Comparison of ENCODE assay signal across 8 mouse cellular contexts in the genomic region with DNA sequence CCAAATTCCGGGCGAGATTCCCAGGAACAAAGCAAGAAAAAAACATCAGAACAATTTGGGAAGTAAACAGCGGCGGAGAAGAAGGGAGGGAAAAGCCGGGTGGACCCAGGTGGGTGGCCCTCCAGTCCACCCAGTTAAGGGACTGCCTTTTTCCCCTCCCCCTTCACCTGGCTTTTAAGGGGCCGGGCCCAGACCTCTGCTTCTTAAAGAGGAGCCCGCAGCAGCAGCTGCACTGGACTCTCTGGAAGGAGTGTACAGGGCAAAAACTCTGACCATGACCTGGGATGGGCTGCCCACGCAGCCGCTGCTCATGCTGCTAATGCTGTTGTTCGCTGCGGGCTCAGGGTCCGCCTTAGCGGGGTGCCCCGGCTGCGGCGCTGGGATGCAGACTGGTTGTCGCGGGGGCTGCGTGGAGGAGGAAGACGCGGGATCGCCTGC. TPM values are rescaled to one million over a fixed set of nuclear protein-coding genes. Genes with fewer than 3 reads are reported as not detected.
A peak's percentile ranks its signal among the peaks of the same experiment; 100 is the strongest.
DNase-seq lines count a peak whose midpoint lies in the region; ATAC-seq lines count a peak whose summit lies in the region.

A gene (plus strand): TSS at position 89 of the 438 bp plus-strand sequence.

- no peak within 1 kb of the TSS for H3K4me3 ChIP-seq in midbrain, embryonic 15.5 days

- peaks cover 27% of the 10 kb centered on the region for H3K27me3 ChIP-seq in midbrain, embryonic 15.5 days (replicated peaks)

- DNase-seq in frontal cortex, adult 2 months (ENCODE audit: extremely low spot score in 1 of 2, low spot score in 1 of 2): no peak
- DNase-seq in frontal cortex, postnatal 10 days (ENCODE audit: low spot score in 2 of 2): no peak
- no peak for DNase-seq in adrenal gland, postnatal 25 days
- DNase-seq in heart, adult 8-10 months (ENCODE audit: low spot score): no peak
- peak; percentile 19 to 60 for DNase-seq in left cerebral cortex, postnatal 36 days (ENCODE audit: low spot score in 2 of 2)
- DNase-seq in layer of hippocampus, postnatal 10 days (ENCODE audit: low spot score in 2 of 2): no peak
- no peak for DNase-seq in spleen, postnatal 36 days (ENCODE audit: low spot score in 2 of 2)

- no peak for ATAC-seq in midbrain, embryonic 15.5 days (replicated peaks)

- intact Hi-C loops in left cerebral cortex, postnatal 36 days (cut with DNase I): no loop called here

- no peaks in the 10 kb centered on the region for H3K9me3 ChIP-seq in midbrain, embryonic 15.5 days

- H3K9ac ChIP-seq in midbrain, embryonic 15.5 days: no peak within 1 kb of the TSS

- no peak within 1 kb of the TSS for H3K27ac ChIP-seq in midbrain, embryonic 15.5 days

- 4% methylated on average over 22 of the region's 22 CpGs for WGBS in midbrain, embryonic 15.5 days

- H3K36me3 ChIP-seq in midbrain, embryonic 15.5 days (replicated peaks): no peaks in the 10 kb centered on the region

- H3K4me2 ChIP-seq in midbrain, embryonic 15.5 days: peak within 1 kb of the TSS; percentile 21

- peaks cover 8% of the 10 kb centered on the region; the same call in 1 of the 2 replicates for H3K4me1 ChIP-seq in midbrain, embryonic 15.5 days

RNA-seq across cellular contexts. Expression of the gene that starts here (rescaled TPM):
- polyA plus RNA-seq in frontal cortex, adult 2 months (2012; rRNA removed): 46.3 and 51.8 TPM in 2 replicates
- total RNA-seq in adrenal gland, postnatal 25 days (2021): 17.1 and 17.2 TPM in 2 replicates
- total RNA-seq in heart, adult 8-10 months (2022): 10 to 100 TPM; 20.6 to 52.4 (median 26.0) TPM
- 10 to 100 TPM; 39.5 to 57.1 TPM for total RNA-seq in left cerebral cortex, postnatal 36 days (2021)
- 2.6 and 4.3 TPM in 2 replicates for polyA plus RNA-seq in midbrain, embryonic 15.5 days (2015; fragmentation: Nextera tagmentation; extraction: Ambion mirVana)
- 1 to 10 TPM; 2.3 to 3.1 TPM for total RNA-seq in layer of hippocampus, postnatal 10 days (2021)

Comparison
In these comparisons a context has a peak if more than half of its experiments do, and no peak if none do; other contexts are left out.
1. DNase-seq: peak in left cerebral cortex, postnatal 36 days (2 of 2); none in frontal cortex, adult 2 months (0 of 2), frontal cortex, postnatal 10 days (0 of 2), adrenal gland, postnatal 25 days (single experiment), heart, adult 8-10 months (single experiment), layer of hippocampus, postnatal 10 days (0 of 2) and spleen, postnatal 36 days (0 of 2).